Mouse (Mus musculus): Measurements from ENCODE around the gene Galns. TPM values are rescaled to one million over a fixed set of nuclear protein-coding genes. Genes with fewer than 3 reads are reported as not detected.
"Not testable (repeated sequence)": the region's sequence is repeated elsewhere in the genome, so short reads cannot be mapped to it uniquely, and the experiment has no call there.

Gene Galns
- polyA plus RNA-seq, 1 experiment: 17.6 TPM

- Histone ChIP-seq H3K36me3 (ENCODE audit: control insufficient read depth, insufficient read depth) (peaks cover 7% of the 10 kb centered on the region), H3K4me2 (ENCODE audit: low read depth) (no peak overlapping the region), H3K27me3 (ENCODE audit: control insufficient read depth, insufficient read depth, insufficient read length) (no peaks in the 10 kb centered on the region), H3K79me2 (ENCODE audit: control insufficient read depth, insufficient read depth) (peaks cover 20% of the 10 kb centered on the region), H3ac (ENCODE audit: control insufficient read depth, insufficient read length) (no peak overlapping the region), H3K4me3 (no peak overlapping the region)
- no peak for TF ChIP-seq SRF (IDR thresholded peaks at IDR 0.05; ENCODE audit: control insufficient read depth, insufficient read length, low read depth)
- TF ChIP-seq USF1 (IDR thresholded peaks at IDR 0.05; ENCODE audit: low read depth): no peak
- no peak for TF ChIP-seq TCF3 (IDR thresholded peaks at IDR 0.05; ENCODE audit: insufficient read length, low read depth)
- no peak for TF ChIP-seq MYOG (IDR thresholded peaks at IDR 0.05; ENCODE audit: control insufficient read depth in 1 of 3, insufficient read depth in 1 of 3, insufficient read length in 2 of 3, low read depth in 2 of 3)
- no peak for TF ChIP-seq REST (IDR thresholded peaks at IDR 0.05; ENCODE audit: insufficient read depth, insufficient read length)
- no peak for TF ChIP-seq MAX (IDR thresholded peaks at IDR 0.05; ENCODE audit: low read depth)
- TF ChIP-seq MYOD1 (IDR thresholded peaks at IDR 0.05; ENCODE audit: control insufficient read depth in 1 of 3, insufficient read length in 2 of 3, low read depth in 2 of 3): no peak
- TF ChIP-seq POLR2A (IDR thresholded peaks at IDR 0.05; ENCODE audit: insufficient read length, low read depth): no peak
- no peak for TF ChIP-seq TCF12 (IDR thresholded peaks at IDR 0.05; ENCODE audit: insufficient read depth, poor library complexity, severe bottlenecking)
Measured at GRCm38 (mm10) chr8:122574264-122574663, 37.0 kb downstream of the Galns start.

- no peak overlapping the region for H3K4me2 ChIP-seq (ENCODE audit: low read depth)
- peaks cover 7% of the 10 kb centered on the region for H3K36me3 ChIP-seq (ENCODE audit: control insufficient read depth, insufficient read depth)
- peaks cover 26% of the 10 kb centered on the region for H3K79me2 ChIP-seq (ENCODE audit: control insufficient read depth, insufficient read depth)
- no peak for TF ChIP-seq REST (IDR thresholded peaks at IDR 0.05; ENCODE audit: insufficient read depth, insufficient read length)
- no peak for TF ChIP-seq CEBPB (IDR thresholded peaks at IDR 0.05; ENCODE audit: insufficient read depth, poor library complexity, severe bottlenecking)
- TF ChIP-seq USF1 (IDR thresholded peaks at IDR 0.05; ENCODE audit: low read depth): no peak
- no peak for TF ChIP-seq MAX (IDR thresholded peaks at IDR 0.05; ENCODE audit: low read depth)
- no peak for TF ChIP-seq MYOD1 (IDR thresholded peaks at IDR 0.05; ENCODE audit: control insufficient read depth in 1 of 3, insufficient read length in 2 of 3, low read depth in 2 of 3)
- TF ChIP-seq TCF12 (IDR thresholded peaks at IDR 0.05; ENCODE audit: insufficient read depth, poor library complexity, severe bottlenecking): no peak
- no peak for TF ChIP-seq POLR2AphosphoS2 (IDR thresholded peaks at IDR 0.05; ENCODE audit: insufficient read length, low read depth)
- TF ChIP-seq TCF3 (IDR thresholded peaks at IDR 0.05; ENCODE audit: insufficient read length, low read depth): no peak
- no peak for TF ChIP-seq MYOG (IDR thresholded peaks at IDR 0.05; ENCODE audit: control insufficient read depth in 1 of 3, insufficient read depth in 1 of 3, insufficient read length in 2 of 3, low read depth in 2 of 3)
- no peak for TF ChIP-seq SRF (IDR thresholded peaks at IDR 0.05; ENCODE audit: control insufficient read depth, insufficient read length, low read depth)
- no peak for TF ChIP-seq E2F4 (IDR thresholded peaks at IDR 0.05; ENCODE audit: insufficient read depth)
- no peak for TF ChIP-seq POLR2A (IDR thresholded peaks at IDR 0.05; ENCODE audit: insufficient read length, low read depth)
- no peak overlapping the region for H3K4me3 ChIP-seq
- no peak overlapping the region for H3ac ChIP-seq (ENCODE audit: control insufficient read depth, insufficient read length)
- H3K27me3 ChIP-seq (ENCODE audit: control insufficient read depth, insufficient read depth, insufficient read length): no peaks in the 10 kb centered on the region
Measured at GRCm38 (mm10) chr8:122573577-122573976, 37.7 kb downstream of the Galns start.

DNA sequence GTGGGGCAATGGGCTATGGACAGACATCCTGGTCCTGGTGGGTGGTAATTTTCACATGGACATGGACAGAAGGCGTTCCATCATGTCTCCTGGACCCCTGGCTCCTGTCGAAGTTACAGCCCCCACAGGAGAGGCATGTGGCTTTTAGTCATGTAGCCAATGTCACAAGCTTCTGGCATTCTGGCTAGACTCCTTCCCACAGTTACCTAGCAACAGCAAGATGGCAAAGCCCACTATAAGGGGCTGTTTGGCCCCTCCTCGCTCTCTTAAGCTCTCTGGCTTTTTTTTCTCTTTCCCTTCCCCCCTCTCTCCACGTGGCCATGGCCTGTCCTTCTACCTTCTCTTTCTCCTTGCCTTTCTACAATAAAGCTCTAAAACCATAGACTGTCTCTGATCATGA, 38.1 kb downstream of the Galns start:
- H3K4me3 ChIP-seq; H3K27me3 ChIP-seq (ENCODE audit: control insufficient read depth, insufficient read depth, insufficient read length); H3K4me2 ChIP-seq (ENCODE audit: low read depth); H3ac ChIP-seq (ENCODE audit: control insufficient read depth, insufficient read length); H3K36me3 ChIP-seq (ENCODE audit: control insufficient read depth, insufficient read depth): not testable (repeated sequence)
- peaks cover 29% of the 10 kb centered on the region for H3K79me2 ChIP-seq (ENCODE audit: control insufficient read depth, insufficient read depth)

DNA sequence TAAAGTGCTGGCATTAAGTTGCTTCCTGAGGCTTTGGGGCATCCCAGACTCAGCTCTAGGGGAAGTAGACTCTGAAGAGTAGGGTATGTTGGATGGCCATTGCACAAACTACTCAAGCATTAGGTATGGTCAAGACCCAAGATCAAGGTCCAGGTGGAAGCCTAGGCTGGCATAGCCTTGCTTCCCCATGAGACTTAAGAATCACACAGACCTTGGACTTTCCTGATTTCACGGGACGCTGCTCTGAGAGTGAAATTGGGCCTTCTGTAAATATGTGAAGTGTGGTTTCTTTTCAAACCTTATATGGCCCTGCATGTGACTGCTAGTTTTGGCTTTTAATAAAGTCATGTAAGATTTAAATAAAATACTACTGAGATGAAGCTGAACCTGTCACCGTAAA, 38.5 kb downstream of the Galns start:
- Histone ChIP-seq H3K4me3 (no peak overlapping the region), H3K4me2 (ENCODE audit: low read depth) (no peak overlapping the region), H3K79me2 (ENCODE audit: control insufficient read depth, insufficient read depth) (peaks cover 29% of the 10 kb centered on the region), H3K36me3 (ENCODE audit: control insufficient read depth, insufficient read depth) (peaks cover 7% of the 10 kb centered on the region), H3K27me3 (ENCODE audit: control insufficient read depth, insufficient read depth, insufficient read length) (no peaks in the 10 kb centered on the region), H3ac (ENCODE audit: control insufficient read depth, insufficient read length) (no peak overlapping the region)
- no peak for TF ChIP-seq POLR2A (IDR thresholded peaks at IDR 0.05; ENCODE audit: insufficient read length, low read depth)
- TF ChIP-seq POLR2AphosphoS2 (IDR thresholded peaks at IDR 0.05; ENCODE audit: insufficient read length, low read depth): no peak
- TF ChIP-seq MYOD1 (IDR thresholded peaks at IDR 0.05; ENCODE audit: control insufficient read depth in 1 of 3, insufficient read length in 2 of 3, low read depth in 2 of 3): no peak
- TF ChIP-seq MYOG (IDR thresholded peaks at IDR 0.05; ENCODE audit: control insufficient read depth in 1 of 3, insufficient read depth in 1 of 3, insufficient read length in 2 of 3, low read depth in 2 of 3): no peak
- no peak for TF ChIP-seq TCF3 (IDR thresholded peaks at IDR 0.05; ENCODE audit: insufficient read length, low read depth)

GRCm38 (mm10) chr8:122571750-122572267, 39.5 kb downstream of the Galns start:
- TF ChIP-seq CEBPB (IDR thresholded peaks at IDR 0.05; ENCODE audit: insufficient read depth, poor library complexity, severe bottlenecking) (no peak), MAX (IDR thresholded peaks at IDR 0.05; ENCODE audit: low read depth) (no peak), POLR2AphosphoS2 (IDR thresholded peaks at IDR 0.05; ENCODE audit: insufficient read length, low read depth) (no peak), TCF3 (IDR thresholded peaks at IDR 0.05; ENCODE audit: insufficient read length, low read depth) (no peak), POLR2A (IDR thresholded peaks at IDR 0.05; ENCODE audit: insufficient read length, low read depth) (no peak), TCF12 (IDR thresholded peaks at IDR 0.05; ENCODE audit: insufficient read depth, poor library complexity, severe bottlenecking) (no peak), REST (IDR thresholded peaks at IDR 0.05; ENCODE audit: insufficient read depth, insufficient read length) (no peak), USF1 (IDR thresholded peaks at IDR 0.05; ENCODE audit: low read depth) (no peak), SRF (IDR thresholded peaks at IDR 0.05; ENCODE audit: control insufficient read depth, insufficient read length, low read depth) (no peak), MYOD1 (IDR thresholded peaks at IDR 0.05; ENCODE audit: control insufficient read depth in 1 of 3, insufficient read length in 2 of 3, low read depth in 2 of 3) (no peak), MYOG (IDR thresholded peaks at IDR 0.05; ENCODE audit: control insufficient read depth in 1 of 3, insufficient read depth in 1 of 3, insufficient read length in 2 of 3, low read depth in 2 of 3) (no peak)
- H3ac ChIP-seq (ENCODE audit: control insufficient read depth, insufficient read length): no peak overlapping the region
- H3K27me3 ChIP-seq (ENCODE audit: control insufficient read depth, insufficient read depth, insufficient read length): no peaks in the 10 kb centered on the region
- no peak overlapping the region for H3K4me3 ChIP-seq
- peaks cover 29% of the 10 kb centered on the region for H3K79me2 ChIP-seq (ENCODE audit: control insufficient read depth, insufficient read depth)
- H3K4me2 ChIP-seq (ENCODE audit: low read depth): no peak overlapping the region
- H3K36me3 ChIP-seq (ENCODE audit: control insufficient read depth, insufficient read depth): peaks cover 7% of the 10 kb centered on the region

Data from myocyte (in vitro differentiated cells).